Mouse (Mus musculus): ENCODE data around the gene Eif4b. TPM values are rescaled to one million over a fixed set of nuclear protein-coding genes. Genes with fewer than 3 reads are reported as not detected.

Gene Eif4b
- polyA plus RNA-seq, 1 experiment = 100 TPM

GRCm38 (mm10) chr15:102105764-102106730 is 32.5 kb downstream of the Eif4b start:
- TF ChIP-seq CTCF (IDR thresholded peaks at IDR 0.05; ENCODE audit: extremely low read depth, insufficient read depth, low read length) (no peak), POLR2A (IDR thresholded peaks at IDR 0.05; ENCODE audit: extremely low read depth, insufficient read depth, low read length) (no peak)
- peaks cover 8% of the 10 kb centered on the region for H3K4me1 ChIP-seq (ENCODE audit: control insufficient read depth, insufficient read depth, low read length)
- H3K27ac ChIP-seq (ENCODE audit: insufficient read depth, low read length) = no peak overlapping the region
- H3K4me3 ChIP-seq (ENCODE audit: insufficient read depth, low read length) = no peak overlapping the region; the same call in 1 of the 2 replicates

- no peak for TF ChIP-seq POLR2A (IDR thresholded peaks at IDR 0.05; ENCODE audit: extremely low read depth, insufficient read depth, low read length)
- TF ChIP-seq CTCF (IDR thresholded peaks at IDR 0.05; ENCODE audit: extremely low read depth, insufficient read depth, low read length) = no peak
- Histone ChIP-seq H3K4me1 (ENCODE audit: control insufficient read depth, insufficient read depth, low read length) (peaks cover 8% of the 10 kb centered on the region), H3K27ac (ENCODE audit: insufficient read depth, low read length) (no peak overlapping the region), H3K4me3 (ENCODE audit: insufficient read depth, low read length) (peak overlapping the region; percentile 30)
These were observed 33.3 kb downstream of the Eif4b start for GRCm38 (mm10) chr15:102106754-102107456.

GRCm38 (mm10) chr15:102107689-102108573 is 34.4 kb downstream of the Eif4b start:
- peak; percentile 75 for TF ChIP-seq CTCF (IDR thresholded peaks at IDR 0.05; ENCODE audit: extremely low read depth, insufficient read depth, low read length)
- no peak for TF ChIP-seq POLR2A (IDR thresholded peaks at IDR 0.05; ENCODE audit: extremely low read depth, insufficient read depth, low read length)
- no peak overlapping the region for H3K27ac ChIP-seq (ENCODE audit: insufficient read depth, low read length)
- H3K4me3 ChIP-seq (ENCODE audit: insufficient read depth, low read length) = no peak overlapping the region; the same call in 1 of the 2 replicates
- peaks cover 7% of the 10 kb centered on the region for H3K4me1 ChIP-seq (ENCODE audit: control insufficient read depth, insufficient read depth, low read length)

- TF ChIP-seq CTCF (IDR thresholded peaks at IDR 0.05; ENCODE audit: extremely low read depth, insufficient read depth, low read length) = peak; percentile 80
- TF ChIP-seq POLR2A (IDR thresholded peaks at IDR 0.05; ENCODE audit: extremely low read depth, insufficient read depth, low read length) = no peak
- no peak overlapping the region for H3K27ac ChIP-seq (ENCODE audit: insufficient read depth, low read length)
- peaks cover 7% of the 10 kb centered on the region for H3K4me1 ChIP-seq (ENCODE audit: control insufficient read depth, insufficient read depth, low read length)
- H3K4me3 ChIP-seq (ENCODE audit: insufficient read depth, low read length) = no peak overlapping the region
These were observed 35.3 kb downstream of the Eif4b start for GRCm38 (mm10) chr15:102108651-102109525.

- TF ChIP-seq CTCF (IDR thresholded peaks at IDR 0.05; ENCODE audit: extremely low read depth, insufficient read depth, low read length) (no peak), POLR2A (IDR thresholded peaks at IDR 0.05; ENCODE audit: extremely low read depth, insufficient read depth, low read length) (no peak)
- Histone ChIP-seq H3K4me1 (ENCODE audit: control insufficient read depth, insufficient read depth, low read length) (peaks cover 5% of the 10 kb centered on the region), H3K27ac (ENCODE audit: insufficient read depth, low read length) (no peak overlapping the region)
These were observed 36.7 kb downstream of the Eif4b start for GRCm38 (mm10) chr15:102110271-102110670.

GRCm38 (mm10) chr15:102110701-102111494 is 37.3 kb downstream of the Eif4b start:
- Histone ChIP-seq H3K4me1 (ENCODE audit: control insufficient read depth, insufficient read depth, low read length) (peaks cover 5% of the 10 kb centered on the region), H3K4me3 (ENCODE audit: insufficient read depth, low read length) (no peak overlapping the region), H3K27ac (ENCODE audit: insufficient read depth, low read length) (no peak overlapping the region)
- no peak for TF ChIP-seq POLR2A (IDR thresholded peaks at IDR 0.05; ENCODE audit: extremely low read depth, insufficient read depth, low read length)
- no peak for TF ChIP-seq CTCF (IDR thresholded peaks at IDR 0.05; ENCODE audit: extremely low read depth, insufficient read depth, low read length)

More at GRCm38 (mm10) chr15:102110271-102110670, 36.7 kb downstream of the Eif4b start:
- H3K4me3 ChIP-seq (ENCODE audit: insufficient read depth, low read length) = no peak overlapping the region

GRCm38 (mm10) chr15:102111495-102111829 is 37.9 kb downstream of the Eif4b start:
- TF ChIP-seq CTCF (IDR thresholded peaks at IDR 0.05; ENCODE audit: extremely low read depth, insufficient read depth, low read length) (no peak), POLR2A (IDR thresholded peaks at IDR 0.05; ENCODE audit: extremely low read depth, insufficient read depth, low read length) (no peak)
- no peak overlapping the region for H3K4me3 ChIP-seq (ENCODE audit: insufficient read depth, low read length)
- H3K27ac ChIP-seq (ENCODE audit: insufficient read depth, low read length) = no peak overlapping the region
- H3K4me1 ChIP-seq (ENCODE audit: control insufficient read depth, insufficient read depth, low read length) = peaks cover 5% of the 10 kb centered on the region

GRCm38 (mm10) chr15:102112181-102112580 is 38.6 kb downstream of the Eif4b start:
- Histone ChIP-seq H3K4me1 (ENCODE audit: control insufficient read depth, insufficient read depth, low read length) (peaks cover 5% of the 10 kb centered on the region), H3K4me3 (ENCODE audit: insufficient read depth, low read length) (no peak overlapping the region), H3K27ac (ENCODE audit: insufficient read depth, low read length) (no peak overlapping the region)
- no peak for TF ChIP-seq CTCF (IDR thresholded peaks at IDR 0.05; ENCODE audit: extremely low read depth, insufficient read depth, low read length)
- no peak for TF ChIP-seq POLR2A (IDR thresholded peaks at IDR 0.05; ENCODE audit: extremely low read depth, insufficient read depth, low read length)

All from cortical plate, adult 2 months (tissue).